Mouse (Mus musculus): ENCODE results near the gene Meis1. TPM values are rescaled to one million over a fixed set of nuclear protein-coding genes. Genes with fewer than 3 reads are reported as not detected.

The Meis1 gene
- polyA plus RNA-seq, 1 experiment from 2014 or later: 153 TPM

- no peaks in the 10 kb centered on the region for H3K27me3 ChIP-seq (ENCODE audit: control insufficient read depth, insufficient read depth, low read length)
- peak overlapping the region; percentile 98 for H3K27ac ChIP-seq (ENCODE audit: low read length)
- 17% methylated on average over 25 of the region's 25 CpGs for WGBS
- H3K36me3 ChIP-seq (ENCODE audit: control insufficient read depth, insufficient read depth, low read length): no peaks in the 10 kb centered on the region
- H3K9me3 ChIP-seq (replicated peaks; ENCODE audit: control insufficient read depth, low read length): no peaks in the 10 kb centered on the region
- no peak for ATAC-seq (ENCODE audit: insufficient read depth, low FRiP score)
- H3K4me1 ChIP-seq (ENCODE audit: control insufficient read depth, insufficient read depth, low read length): peaks cover 6% of the 10 kb centered on the region; the same call in 1 of the 2 replicates
- peak overlapping the region; percentile 97 for H3K4me2 ChIP-seq (ENCODE audit: low read depth, low read length)
- H3K4me3 ChIP-seq (replicated peaks; ENCODE audit: low read length): peak overlapping the region; percentile 57
- H3K9ac ChIP-seq (ENCODE audit: low read length): peak overlapping the region; percentile 95
Observed at GRCm38 (mm10) chr11:18870121-18870931, 148.5 kb downstream of the Meis1 start.

GRCm38 (mm10) chr11:18869429-18869969, 149.3 kb downstream of the Meis1 start:
- H3K9ac ChIP-seq (ENCODE audit: low read length): peak overlapping the region; percentile 95
- H3K36me3 ChIP-seq (ENCODE audit: control insufficient read depth, insufficient read depth, low read length): no peaks in the 10 kb centered on the region; the same call in 1 of the 2 replicates
- no peak for ATAC-seq (ENCODE audit: insufficient read depth, low FRiP score)
- peak overlapping the region; percentile 98 for H3K27ac ChIP-seq (ENCODE audit: low read length)
- H3K4me3 ChIP-seq (replicated peaks; ENCODE audit: low read length): no peak overlapping the region
- H3K4me2 ChIP-seq (ENCODE audit: low read depth, low read length): peak overlapping the region; percentile 97
- 47% methylated on average over 5 of the region's 6 CpGs for WGBS
- no peaks in the 10 kb centered on the region for H3K27me3 ChIP-seq (ENCODE audit: control insufficient read depth, insufficient read depth, low read length)
- peaks cover 6% of the 10 kb centered on the region; the same call in 1 of the 2 replicates for H3K4me1 ChIP-seq (ENCODE audit: control insufficient read depth, insufficient read depth, low read length)
- no peaks in the 10 kb centered on the region for H3K9me3 ChIP-seq (replicated peaks; ENCODE audit: control insufficient read depth, low read length)

GRCm38 (mm10) chr11:18867665-18868064, 151.1 kb downstream of the Meis1 start:
- Histone ChIP-seq H3K27me3 (ENCODE audit: control insufficient read depth, insufficient read depth, low read length) (no peaks in the 10 kb centered on the region), H3K4me2 (ENCODE audit: low read depth, low read length) (no peak overlapping the region), H3K36me3 (ENCODE audit: control insufficient read depth, insufficient read depth, low read length) (no peaks in the 10 kb centered on the region; the same call in 1 of the 2 replicates), H3K9me3 (replicated peaks; ENCODE audit: control insufficient read depth, low read length) (peaks cover 5% of the 10 kb centered on the region; the same call in 1 of the 2 replicates), H3K4me1 (ENCODE audit: control insufficient read depth, insufficient read depth, low read length) (peaks cover 4% of the 10 kb centered on the region; the same call in 1 of the 2 replicates), H3K9ac (ENCODE audit: low read length) (no peak overlapping the region), H3K4me3 (replicated peaks; ENCODE audit: low read length) (no peak overlapping the region), H3K27ac (ENCODE audit: low read length) (no peak overlapping the region)
- no peak for ATAC-seq (ENCODE audit: insufficient read depth, low FRiP score)
- 64% methylated on average over 2 of the region's 2 CpGs for WGBS

GRCm38 (mm10) chr11:18866198-18866836, 152.5 kb downstream of the Meis1 start:
- Histone ChIP-seq H3K4me1 (ENCODE audit: control insufficient read depth, insufficient read depth, low read length) (peaks cover 4% of the 10 kb centered on the region; the same call in 1 of the 2 replicates), H3K4me2 (ENCODE audit: low read depth, low read length) (0 out of 2 replicates have a peak overlapping the region, but pooled peaks have one; percentile 11), H3K9ac (ENCODE audit: low read length) (no peak overlapping the region; the same call in 1 of the 2 replicates), H3K36me3 (ENCODE audit: control insufficient read depth, insufficient read depth, low read length) (no peaks in the 10 kb centered on the region; the same call in 1 of the 2 replicates), H3K27ac (ENCODE audit: low read length) (peak overlapping the region; percentile 36; the same call in 1 of the 2 replicates), H3K9me3 (replicated peaks; ENCODE audit: control insufficient read depth, low read length) (peaks cover 5% of the 10 kb centered on the region; the same call in 1 of the 2 replicates), H3K27me3 (ENCODE audit: control insufficient read depth, insufficient read depth, low read length) (no peaks in the 10 kb centered on the region), H3K4me3 (replicated peaks; ENCODE audit: low read length) (no peak overlapping the region)
- 28% methylated on average over 6 of the region's 6 CpGs for whole genome bisulfite sequencing
- ATAC-seq (ENCODE audit: insufficient read depth, low FRiP score): peak; percentile 58; the same call in 1 of the 2 replicates

DNA sequence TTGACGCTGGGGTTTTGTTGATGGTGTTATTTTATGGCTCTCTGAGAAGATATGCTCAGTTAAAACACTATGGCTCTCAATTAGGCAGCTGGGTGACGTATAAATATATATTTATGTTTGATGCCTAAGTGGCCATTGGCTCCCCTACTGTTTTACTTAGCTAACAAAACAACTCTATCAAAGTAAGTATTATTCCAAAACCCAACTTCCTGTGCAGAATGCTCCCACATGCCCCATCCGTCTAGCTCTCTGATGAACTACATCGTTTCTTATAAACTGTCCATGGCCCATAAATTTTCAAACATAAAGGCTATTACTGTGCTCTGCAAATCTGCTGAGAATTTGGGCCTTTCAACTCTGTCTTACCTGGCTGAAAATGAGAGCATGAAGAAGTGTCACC, 168.0 kb downstream of the Meis1 start:
- ATAC-seq (ENCODE audit: insufficient read depth, low FRiP score): no peak
- H3K4me2 ChIP-seq (ENCODE audit: low read depth, low read length): no peak overlapping the region
- no peak overlapping the region for H3K27ac ChIP-seq (ENCODE audit: low read length)
- no peaks in the 10 kb centered on the region for H3K27me3 ChIP-seq (ENCODE audit: control insufficient read depth, insufficient read depth, low read length)
- H3K9me3 ChIP-seq (replicated peaks; ENCODE audit: control insufficient read depth, low read length): no peaks in the 10 kb centered on the region
- H3K4me3 ChIP-seq (replicated peaks; ENCODE audit: low read length): no peak overlapping the region
- WGBS: 65% methylated on average over 4 of the region's 4 CpGs
- H3K4me1 ChIP-seq (ENCODE audit: control insufficient read depth, insufficient read depth, low read length): no peaks in the 10 kb centered on the region
- no peak overlapping the region for H3K9ac ChIP-seq (ENCODE audit: low read length)
- no peaks in the 10 kb centered on the region for H3K36me3 ChIP-seq (ENCODE audit: control insufficient read depth, insufficient read depth, low read length)

GRCm38 (mm10) chr11:18847650-18848049, 171.1 kb downstream of the Meis1 start:
- no peak for ATAC-seq (ENCODE audit: insufficient read depth, low FRiP score)
- no peaks in the 10 kb centered on the region for H3K27me3 ChIP-seq (ENCODE audit: control insufficient read depth, insufficient read depth, low read length)
- H3K4me1 ChIP-seq (ENCODE audit: control insufficient read depth, insufficient read depth, low read length): no peaks in the 10 kb centered on the region
- no peak overlapping the region for H3K27ac ChIP-seq (ENCODE audit: low read length)
- no peak overlapping the region for H3K4me2 ChIP-seq (ENCODE audit: low read depth, low read length)
- no peak overlapping the region for H3K4me3 ChIP-seq (replicated peaks; ENCODE audit: low read length)
- no peaks in the 10 kb centered on the region for H3K36me3 ChIP-seq (ENCODE audit: control insufficient read depth, insufficient read depth, low read length)
- no peaks in the 10 kb centered on the region for H3K9me3 ChIP-seq (replicated peaks; ENCODE audit: control insufficient read depth, low read length)
- 85% methylated on average over 3 of the region's 3 CpGs for WGBS
- H3K9ac ChIP-seq (ENCODE audit: low read length): no peak overlapping the region

DNA sequence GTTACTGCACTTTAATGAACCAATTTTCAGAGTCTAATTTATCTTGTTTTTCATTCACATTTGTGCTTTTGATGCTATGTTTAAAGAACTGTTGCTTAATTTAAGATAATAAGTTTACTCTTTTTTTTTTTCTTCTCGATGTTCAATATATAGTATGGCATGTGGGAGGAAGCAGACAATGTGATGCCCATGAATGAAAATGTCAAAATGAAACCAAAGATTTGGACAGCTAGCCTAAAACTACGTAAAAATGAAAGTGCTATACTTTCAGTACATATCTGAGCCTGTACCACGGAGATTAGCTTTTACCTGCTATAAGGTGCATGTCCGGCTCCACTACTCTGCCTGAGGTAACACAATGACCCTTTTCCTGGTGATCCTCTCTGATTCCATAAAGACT, 172.3 kb downstream of the Meis1 start:
- Histone ChIP-seq H3K36me3 (ENCODE audit: control insufficient read depth, insufficient read depth, low read length) (no peaks in the 10 kb centered on the region), H3K9me3 (replicated peaks; ENCODE audit: control insufficient read depth, low read length) (no peaks in the 10 kb centered on the region), H3K9ac (ENCODE audit: low read length) (no peak overlapping the region), H3K27ac (ENCODE audit: low read length) (no peak overlapping the region), H3K4me1 (ENCODE audit: control insufficient read depth, insufficient read depth, low read length) (no peaks in the 10 kb centered on the region), H3K4me2 (ENCODE audit: low read depth, low read length) (no peak overlapping the region), H3K4me3 (replicated peaks; ENCODE audit: low read length) (no peak overlapping the region), H3K27me3 (ENCODE audit: control insufficient read depth, insufficient read depth, low read length) (no peaks in the 10 kb centered on the region)
- 85% methylated on average over 4 of the region's 4 CpGs for WGBS
- ATAC-seq (ENCODE audit: insufficient read depth, low FRiP score): no peak

- Histone ChIP-seq H3K9ac (ENCODE audit: low read length) (no peak overlapping the region), H3K4me2 (ENCODE audit: low read depth, low read length) (no peak overlapping the region), H3K4me1 (ENCODE audit: control insufficient read depth, insufficient read depth, low read length) (no peaks in the 10 kb centered on the region), H3K4me3 (replicated peaks; ENCODE audit: low read length) (no peak overlapping the region), H3K9me3 (replicated peaks; ENCODE audit: control insufficient read depth, low read length) (no peaks in the 10 kb centered on the region), H3K36me3 (ENCODE audit: control insufficient read depth, insufficient read depth, low read length) (no peaks in the 10 kb centered on the region), H3K27me3 (ENCODE audit: control insufficient read depth, insufficient read depth, low read length) (no peaks in the 10 kb centered on the region), H3K27ac (ENCODE audit: low read length) (peak overlapping the region; percentile 5; the same call in 1 of the 2 replicates)
- WGBS: 68% methylated on average over 3 of the region's 3 CpGs
- ATAC-seq (ENCODE audit: insufficient read depth, low FRiP score): no peak
Observed at GRCm38 (mm10) chr11:18845900-18846299, 172.9 kb downstream of the Meis1 start.

GRCm38 (mm10) chr11:18845466-18845865, 173.3 kb downstream of the Meis1 start:
- no peak overlapping the region for H3K4me2 ChIP-seq (ENCODE audit: low read depth, low read length)
- no peaks in the 10 kb centered on the region for H3K4me1 ChIP-seq (ENCODE audit: control insufficient read depth, insufficient read depth, low read length)
- no peaks in the 10 kb centered on the region for H3K9me3 ChIP-seq (replicated peaks; ENCODE audit: control insufficient read depth, low read length)
- H3K4me3 ChIP-seq (replicated peaks; ENCODE audit: low read length): no peak overlapping the region
- peak; percentile 44; the same call in 1 of the 2 replicates for ATAC-seq (ENCODE audit: insufficient read depth, low FRiP score)
- no peak overlapping the region for H3K27ac ChIP-seq (ENCODE audit: low read length)
- 59% methylated on average over 6 of the region's 6 CpGs for WGBS
- no peaks in the 10 kb centered on the region for H3K27me3 ChIP-seq (ENCODE audit: control insufficient read depth, insufficient read depth, low read length)
- no peaks in the 10 kb centered on the region for H3K36me3 ChIP-seq (ENCODE audit: control insufficient read depth, insufficient read depth, low read length)
- H3K9ac ChIP-seq (ENCODE audit: low read length): no peak overlapping the region

Measured in stomach, embryonic 16.5 days (tissue).